Mouse (Mus musculus): ENCODE measurements at regions not wholly inside any gene's neighbourhood (a gene's known extent, or its start where the extent isn't known, plus 50 kb on each side); places are given as distances from the start of the nearest gene placed in this dataset.

GRCm38 (mm10) chr1:76559441-76559840, 955.4 kb downstream of the Epha4 start:
- no peak for TF ChIP-seq GATA1 (IDR thresholded peaks at IDR 0.05; ENCODE audit: borderline replicate concordance, low read length)
- no peak for TF ChIP-seq FLI1 (IDR thresholded peaks at IDR 0.05; ENCODE audit: low read length)
